Mouse (Mus musculus): Measurements from ENCODE around the gene Cyb5rl.

GRCm38 (mm10) chr4:107126389-107126788 is 59.6 kb downstream of the Cyb5rl start:
- TF ChIP-seq POLR2A (IDR thresholded peaks at IDR 0.05; ENCODE audit: borderline replicate concordance, extremely low read depth, low read depth, low read length), result no peak
- no peak for TF ChIP-seq CTCF (IDR thresholded peaks at IDR 0.05; ENCODE audit: insufficient read depth, low read length)

All from lung, adult 2 months (tissue).